ENCODE assay signal across 23 mouse cellular contexts in genomic region chr16:55994235-55994634, GRCm38 (mm10).
"Had no signal": no experiment of that assay in that cellular context is flagged by ENCODE, and none has a peak within 500 bp of the region (broad histone marks: within the 10 kb centered on the region; RNA-seq: fewer than 3 reads in every experiment).

No protein-coding gene starts in this region.

- ATAC-seq: hindbrain, postnatal 0 days; intestine, embryonic 16.5 days had no signal

- H3K4me3 ChIP-seq: heart, embryonic 10.5 days; heart, embryonic 12.5 days; hindbrain, embryonic 13.5 days; hindbrain, embryonic 15.5 days; kidney, embryonic 15.5 days; limb, embryonic 13.5 days; limb, embryonic 15.5 days; liver, embryonic 13.5 days had no signal

- H3K27ac ChIP-seq: heart, embryonic 10.5 days; hindbrain, embryonic 13.5 days; hindbrain, embryonic 15.5 days; hindbrain, postnatal 0 days; kidney, embryonic 15.5 days; kidney, postnatal 0 days; limb, embryonic 13.5 days; limb, embryonic 15.5 days; liver, embryonic 13.5 days had no signal

- DNase-seq: gastrocnemius, postnatal 14 days; gastrocnemius, postnatal 36 days; heart, adult 18-20 months; heart, postnatal 10 days; kidney, adult 11 months; kidney, adult 2 months; kidney, adult 9 months; kidney, postnatal 14 days; kidney, postnatal 36 days; layer of hippocampus, adult 9-11 months; layer of hippocampus, postnatal 36 days; left cerebral cortex, postnatal 4 days; liver, embryonic 13.5 days had no signal
